Mouse (Mus musculus) MEL (cell line): Measurements from ENCODE around the gene Scarb1. TPM values are rescaled to one million over a fixed set of nuclear protein-coding genes. Genes with fewer than 3 reads are reported as not detected.

ENCODE experiments used
- DNase-seq: peaks from one replicate; pipeline ENCODE4 v3.0.0; 2011; ENCODE audit warnings: low read depth, low spot score
- H3K27ac ChIP-seq: 2 replicates; pipeline ENCODE4 v1.5.1; 2012; ENCODE audit warnings: low read depth, mild to moderate bottlenecking, control low read depth, low read length, moderate library complexity; ENCODE audit not compliant: control insufficient read depth
- H3K27me3 ChIP-seq, 2 experiments: fragments of 150-350 bp in 1 of 2; sonication (generic) in 1 of 2; 2 replicates each; pipeline ENCODE4 v1.6.1; 2012; ENCODE audit warnings: low read length in 2 of 2, mild to moderate bottlenecking in 2 of 2, improper control_type of control experiment in 1 of 2, moderate library complexity in 1 of 2; ENCODE audit not compliant: insufficient read depth in 2 of 2, control insufficient read depth in 1 of 2
- H3K36me3 ChIP-seq, 2 experiments: 2 replicates each; pipeline ENCODE4 v1.6.1; 2012 to 2014; ENCODE audit warnings: low read length in 2 of 2, improper control_type of control experiment in 1 of 2, inconsistent platforms in 1 of 2, mild to moderate bottlenecking in 1 of 2; ENCODE audit not compliant: insufficient read depth in 2 of 2, control insufficient read depth in 1 of 2
- H3K4me1 ChIP-seq, 2 experiments: fragments of 150-350 bp in 1 of 2; sonication (generic) in 1 of 2; 2 replicates each; pipeline ENCODE4 v1.6.1; 2012; ENCODE audit warnings: low read length in 2 of 2, improper control_type of control experiment in 1 of 2, mild to moderate bottlenecking in 1 of 2; ENCODE audit not compliant: insufficient read depth in 2 of 2, control insufficient read depth in 1 of 2
- H3K4me3 ChIP-seq, 2 experiments: fragments of 150-350 bp in 1 of 2; sonication (generic) in 1 of 2; 2 replicates each; pipeline ENCODE4 v1.5.1; 2012; ENCODE audit warnings: low read depth in 2 of 2, low read length in 2 of 2, mild to moderate bottlenecking in 2 of 2, moderate library complexity in 2 of 2, control low read depth in 1 of 2, improper control_type of control experiment in 1 of 2; ENCODE audit not compliant: control insufficient read depth in 1 of 2, insufficient read depth in 1 of 2
- H3K79me2 ChIP-seq: 2 replicates; pipeline ENCODE4 v1.6.1; 2012; ENCODE audit warnings: mild to moderate bottlenecking, low read length, moderate library complexity; ENCODE audit not compliant: control insufficient read depth, poor library complexity, insufficient read depth
- H3K9ac ChIP-seq: 2 replicates; pipeline ENCODE4 v1.6.1; 2012; ENCODE audit warnings: low read depth, mild to moderate bottlenecking, control low read depth, low read length, moderate library complexity; ENCODE audit not compliant: control insufficient read depth, poor library complexity, severe bottlenecking
- H3K9me3 ChIP-seq: fragments of 150-350 bp; sonication (generic); replicated peaks from 2 replicates; pipeline ENCODE4 v1.6.1; 2012; ENCODE audit warnings: mild to moderate bottlenecking, low read length, improper control_type of control experiment, moderate library complexity; ENCODE audit not compliant: insufficient read depth
- CHD1 ChIP-seq: IDR thresholded peaks from 2 replicates; pipeline ENCODE4 v1.6.1; 2012; ENCODE audit warnings: low read depth, mild to moderate bottlenecking, inconsistent platforms, low read length, improper control_type of control experiment
- CHD2 ChIP-seq: IDR thresholded peaks from 2 replicates; pipeline ENCODE4 v1.6.1; 2011; ENCODE audit warnings: low read length, improper control_type of control experiment
- CTCF ChIP-seq, 3 experiments: IDR thresholded peaks in 2 of 3; conservative IDR thresholded peaks in 1 of 3; 2 replicates each; pipeline ENCODE4 v1.5.1; 2011 to 2012; ENCODE audit warnings: low read length in 3 of 3, low read depth in 2 of 3, mild to moderate bottlenecking in 2 of 3, improper control_type of control experiment in 1 of 3, inconsistent platforms in 1 of 3, mixed read lengths in 1 of 3, moderate library complexity in 1 of 3; ENCODE audit not compliant: control insufficient read depth in 1 of 3, insufficient read depth in 1 of 3, poor library complexity in 1 of 3, severe bottlenecking in 1 of 3
- MEF2A ChIP-seq: IDR thresholded peaks from 2 replicates; pipeline ENCODE4 v1.6.1; 2014; ENCODE audit warnings: low read depth, mild to moderate bottlenecking, inconsistent platforms, low read length, improper control_type of control experiment; ENCODE audit not compliant: poor library complexity, insufficient replicate concordance, severe bottlenecking; ENCODE audit errors: extremely low read depth
- MYB ChIP-seq: IDR thresholded peaks from 2 replicates; pipeline ENCODE4 v1.6.1; 2011; ENCODE audit warnings: mild to moderate bottlenecking, low read depth, low read length, improper control_type of control experiment
- RCOR1 ChIP-seq: IDR thresholded peaks from 2 replicates; pipeline ENCODE4 v1.6.1; 2012; ENCODE audit warnings: low read depth, mild to moderate bottlenecking, inconsistent platforms, low read length, improper control_type of control experiment
- SIN3A ChIP-seq: IDR thresholded peaks from 2 replicates; pipeline ENCODE4 v1.6.1; 2012; ENCODE audit warnings: low read length, improper control_type of control experiment, inconsistent platforms
- TCF12 ChIP-seq: IDR thresholded peaks from 2 replicates; pipeline ENCODE4 v1.6.1; 2014; ENCODE audit warnings: low read depth, mild to moderate bottlenecking, inconsistent platforms, low read length, improper control_type of control experiment, moderate library complexity
- USF1 ChIP-seq: IDR thresholded peaks from 2 replicates; pipeline ENCODE4 v1.6.1; 2014; ENCODE audit warnings: low read depth, mild to moderate bottlenecking, inconsistent platforms, low read length, improper control_type of control experiment, moderate library complexity
- USF2 ChIP-seq, 2 experiments: IDR thresholded peaks; 2 replicates each; pipeline ENCODE4 v1.6.1; 2011 to 2012; ENCODE audit warnings: improper control_type of control experiment in 2 of 2, low read length in 2 of 2, borderline replicate concordance in 1 of 2, inconsistent platforms in 1 of 2, low read depth in 1 of 2, mild to moderate bottlenecking in 1 of 2; ENCODE audit not compliant: insufficient read depth in 1 of 2
- ZKSCAN1 ChIP-seq: IDR thresholded peaks from 2 replicates; pipeline ENCODE4 v1.6.1; 2012; ENCODE audit warnings: low read depth, mild to moderate bottlenecking, inconsistent platforms, low read length, improper control_type of control experiment, moderate library complexity
- ZMIZ1 ChIP-seq: IDR thresholded peaks from 2 replicates; pipeline ENCODE4 v1.6.1; 2012; ENCODE audit warnings: low read depth, mild to moderate bottlenecking, inconsistent platforms, low read length, improper control_type of control experiment, moderate library complexity
- polyA plus RNA-seq, 2 experiments: library from polyadenylated mRNA; stranded (reverse) in 1 of 2; unstranded in 1 of 2; fragments of >175 nt in 1 of 2; fragments of >200 nt in 1 of 2; gene quantifications; 2 replicates each; pipeline versions ENCODE4 v1.2.1 to v1.2.4; 2012; ENCODE audit warnings: low replicate concordance in 2 of 2, low read depth in 1 of 2; ENCODE audit not compliant: insufficient read length in 2 of 2, insufficient read depth in 1 of 2, missing spikeins in 1 of 2
- total RNA-seq: library from RNA; depleted of rRNA; stranded (reverse); fragments of 300-350 nt; gene quantifications from 2 replicates; pipeline ENCODE4 v1.2.3, GENCODE M21; 2012

The Scarb1 gene
- total and polyA plus RNA-seq, 3 experiments = 53.1 to 98.3 TPM; not detected in 1

- H3K36me3 ChIP-seq = peaks cover 0 to 3% of the 10 kb centered on the region in 2 experiments; a peak in 1 of 4 replicates
- H3K9me3 ChIP-seq = no peaks in the 10 kb centered on the region
- H3K79me2 ChIP-seq = peaks cover 26% of the 10 kb centered on the region
- no peak for DNase-seq
- no peak overlapping the region for H3K4me3 ChIP-seq
- H3K9ac ChIP-seq = no peak overlapping the region
- H3K4me1 ChIP-seq = no peaks in the 10 kb centered on the region
- no peak overlapping the region for H3K27ac ChIP-seq
- no peak for TF ChIP-seq MEF2A
- no peak for TF ChIP-seq SIN3A
- no peak for TF ChIP-seq CTCF (IDR thresholded peaks at IDR 0.05 in 2 of 3, conservative IDR thresholded peaks at IDR 0.05 in 1 of 3; ENCODE audit: control insufficient read depth in 1 of 3, insufficient read depth in 1 of 3, low read depth in 2 of 3, low read length in 3 of 3, poor library complexity in 1 of 3, severe bottlenecking in 1 of 3)
- no peak for TF ChIP-seq CHD2
- H3K27me3 ChIP-seq = no peaks in the 10 kb centered on the region
Measured at GRCm38 (mm10) chr5:125330656-125331055, 10.2 kb downstream of the Scarb1 start.

- Histone ChIP-seq H3K4me1 (no peaks in the 10 kb centered on the region), H3K36me3 (peaks cover 0 to 3% of the 10 kb centered on the region in 2 experiments; a peak in 2 of 4 replicates), H3K9me3 (no peaks in the 10 kb centered on the region), H3K4me3 (no peak overlapping the region), H3K27ac (no peak overlapping the region), H3K27me3 (no peaks in the 10 kb centered on the region), H3K9ac (no peak overlapping the region), H3K79me2 (peaks cover 24% of the 10 kb centered on the region)
- no peak for DNase-seq
- TF ChIP-seq USF1 = no peak
- TF ChIP-seq RCOR1 = no peak
- TF ChIP-seq MYB = no peak
- no peak for TF ChIP-seq ZMIZ1
- TF ChIP-seq CHD2 = no peak
- TF ChIP-seq CHD1 = no peak
- no peak for TF ChIP-seq USF2 (IDR thresholded peaks at IDR 0.05; ENCODE audit: borderline replicate concordance in 1 of 2, insufficient read depth in 1 of 2, low read depth in 1 of 2, low read length in 2 of 2)
Measured at GRCm38 (mm10) chr5:125330191-125330590, 10.7 kb downstream of the Scarb1 start.

- DNase-seq = no peak
- Histone ChIP-seq H3K36me3 (peaks cover 0 to 3% of the 10 kb centered on the region in 2 experiments; a peak in 2 of 4 replicates), H3K4me1 (no peaks in the 10 kb centered on the region), H3K27ac (no peak overlapping the region), H3K9me3 (no peaks in the 10 kb centered on the region), H3K79me2 (peaks cover 13% of the 10 kb centered on the region), H3K4me3 (no peak overlapping the region), H3K27me3 (no peaks in the 10 kb centered on the region), H3K9ac (no peak overlapping the region)
- TF ChIP-seq USF1 = peak; percentile 43
- no peak for TF ChIP-seq ZKSCAN1
- TF ChIP-seq TCF12 = no peak
Measured at GRCm38 (mm10) chr5:125327596-125328385, 13.1 kb downstream of the Scarb1 start.
